Mouse (Mus musculus): ENCODE results near the gene Gpsm2.

- no peak for TF ChIP-seq BHLHE40 (IDR thresholded peaks at IDR 0.05; ENCODE audit: low read depth, low read length)
- no peak for TF ChIP-seq MAX (IDR thresholded peaks at IDR 0.05; ENCODE audit: low read length)
- no peak for TF ChIP-seq ETS1 (conservative IDR thresholded peaks at IDR 0.05; ENCODE audit: low read depth, low read length)
- no peak for TF ChIP-seq CTCF (conservative IDR thresholded peaks at IDR 0.05 in 1 of 2, IDR thresholded peaks at IDR 0.05 in 1 of 2; ENCODE audit: low read depth in 2 of 2, low read length in 2 of 2)
Observed at GRCm38 (mm10) chr3:108764976-108765375, 42.9 kb upstream of the Gpsm2 start.
